Mouse (Mus musculus): Measurements from ENCODE around the gene Lingo1.

DNA sequence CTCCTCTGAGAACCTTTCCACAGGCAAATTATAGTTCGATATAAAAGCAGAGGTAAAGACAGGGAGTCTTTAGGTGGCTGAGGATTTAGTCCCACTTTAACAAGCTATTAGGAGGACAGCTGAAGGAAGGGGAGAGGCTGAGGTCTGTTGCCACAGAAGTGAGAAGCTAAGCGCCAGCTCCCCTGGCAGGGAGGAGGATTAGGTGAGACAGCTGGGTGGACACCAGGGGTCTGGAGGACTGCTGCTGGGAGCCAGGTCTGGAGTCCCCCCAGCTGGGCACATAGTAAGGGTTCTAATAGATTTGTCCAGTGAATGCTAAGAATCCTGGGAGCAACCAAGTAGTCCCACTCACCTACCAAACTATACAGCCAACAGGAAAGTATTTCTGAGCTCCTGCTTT is 65.3 kb downstream of the Lingo1 start:
- no peak for TF ChIP-seq CTCF (IDR thresholded peaks at IDR 0.05; ENCODE audit: control insufficient read depth, insufficient read depth, insufficient read length)
- no peak for TF ChIP-seq MAX (IDR thresholded peaks at IDR 0.05)

All from C2C12 (cell line).